Mouse (Mus musculus) urinary bladder, postnatal 25 days (tissue): ENCODE results near the gene Ang6.
"Not testable (repeated sequence)": the region's sequence is repeated elsewhere in the genome, so short reads cannot be mapped to it uniquely, and the experiment has no call there.

Experiments used
- DNase-seq: peaks from one replicate; pipeline ENCODE4 v3.0.0; 2022; ENCODE audit warnings: low spot score

Gene Ang6

DNA sequence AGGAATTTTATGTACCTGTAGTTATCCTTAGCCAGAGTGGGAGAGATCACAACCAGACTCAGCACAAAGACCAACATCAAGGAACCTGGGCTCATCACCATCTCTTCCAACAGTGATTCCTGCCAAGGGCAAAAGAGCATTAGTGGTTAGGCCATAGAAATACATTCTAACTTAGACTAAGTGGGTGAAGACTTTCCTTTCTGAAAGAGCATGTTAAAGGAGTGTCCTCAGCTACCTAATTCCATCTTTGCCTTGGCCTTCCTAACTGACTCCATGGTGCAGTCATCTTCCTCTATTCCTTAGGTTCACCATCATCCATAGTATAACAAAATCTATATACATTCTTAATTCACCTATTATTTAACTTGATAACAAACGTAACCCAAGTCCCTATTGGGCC, at the start of gene Ang6:
TSS of gene Ang6 (minus strand) at position 101 of the 400 bp plus-strand sequence.
- DNase-seq = no peak

DNA sequence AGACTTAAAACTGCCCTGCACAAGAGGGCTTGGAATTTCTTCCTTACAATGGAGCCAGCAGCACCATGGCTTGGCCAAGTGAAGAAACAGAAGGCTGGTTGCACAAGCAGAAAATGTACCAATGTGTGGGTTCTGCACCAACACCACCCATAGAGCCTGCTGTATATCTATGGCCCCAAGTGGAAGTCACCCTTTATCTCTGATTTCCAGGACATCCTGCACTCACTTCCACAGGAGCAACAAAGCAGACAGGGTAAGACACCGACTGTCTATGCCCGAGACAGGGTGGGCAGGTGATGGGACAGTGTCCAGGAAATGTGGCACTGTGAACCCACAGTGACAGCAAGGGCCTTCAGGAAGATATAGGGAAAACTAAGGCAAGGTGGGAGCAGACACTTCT, 44.5 kb upstream of the Ang6 start:
- DNase-seq = not testable (repeated sequence)

DNA sequence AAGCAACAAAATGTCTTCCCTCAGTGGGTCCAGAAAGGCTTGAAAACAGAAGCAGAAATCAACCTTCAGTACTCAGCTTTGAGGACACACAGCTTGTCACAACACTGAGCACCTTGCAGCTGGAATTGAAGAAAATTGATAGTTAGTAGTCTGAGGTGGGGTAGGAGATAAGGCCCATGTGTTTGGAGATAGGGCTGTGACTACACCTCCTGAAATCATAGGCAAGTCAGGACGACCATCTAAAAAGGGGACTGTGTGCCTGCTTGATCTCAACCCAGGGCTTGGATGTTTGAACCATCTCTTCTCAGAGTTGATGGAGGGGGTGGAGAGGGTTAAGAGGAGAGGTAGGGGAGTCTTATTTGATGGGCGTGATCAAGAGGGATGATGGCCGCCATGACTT, 29.8 kb upstream of the Ang6 start:
- not testable (repeated sequence) for DNase-seq

DNA sequence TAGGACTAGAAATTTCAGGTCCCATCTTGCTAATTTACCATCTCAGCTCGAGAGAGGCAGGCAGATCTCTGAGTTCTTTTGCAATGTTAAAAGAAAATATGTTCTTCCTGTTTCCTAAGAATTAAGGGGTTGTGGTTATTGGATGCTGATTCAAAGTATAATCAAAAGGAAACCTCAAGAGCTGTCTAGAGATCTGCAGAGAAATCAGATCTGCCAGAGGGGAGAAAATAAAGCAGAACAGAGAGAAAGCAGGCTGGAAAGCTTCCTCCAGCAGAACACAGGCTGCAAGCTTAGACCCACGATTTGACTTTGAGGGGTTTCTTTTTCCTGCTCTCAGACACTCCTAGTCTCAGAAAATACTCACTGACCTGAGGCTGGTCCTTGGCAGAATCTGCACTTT, 7.6 kb upstream of the Ang6 start:
- not testable (repeated sequence) for DNase-seq

DNA sequence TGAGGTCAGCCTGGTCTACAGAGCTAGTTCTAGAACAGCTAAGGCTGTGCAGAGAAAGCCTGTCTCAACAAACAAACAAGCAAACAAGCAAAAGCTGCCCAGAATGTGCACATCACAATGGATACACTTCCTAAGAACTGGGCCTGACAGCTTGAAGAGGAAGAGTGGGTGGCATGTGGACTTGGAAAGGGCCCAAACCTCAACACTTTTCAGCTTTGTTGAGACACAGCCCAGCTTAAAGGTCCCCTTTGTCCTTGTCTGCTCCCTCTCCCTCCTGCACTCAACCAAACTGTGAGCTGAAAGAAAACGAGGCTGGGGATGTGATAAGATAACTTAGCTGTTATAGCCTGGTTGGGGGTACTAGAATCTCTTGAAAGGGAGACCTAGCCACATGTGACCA, 6.0 kb upstream of the Ang6 start:
- not testable (repeated sequence) for DNase-seq

DNA sequence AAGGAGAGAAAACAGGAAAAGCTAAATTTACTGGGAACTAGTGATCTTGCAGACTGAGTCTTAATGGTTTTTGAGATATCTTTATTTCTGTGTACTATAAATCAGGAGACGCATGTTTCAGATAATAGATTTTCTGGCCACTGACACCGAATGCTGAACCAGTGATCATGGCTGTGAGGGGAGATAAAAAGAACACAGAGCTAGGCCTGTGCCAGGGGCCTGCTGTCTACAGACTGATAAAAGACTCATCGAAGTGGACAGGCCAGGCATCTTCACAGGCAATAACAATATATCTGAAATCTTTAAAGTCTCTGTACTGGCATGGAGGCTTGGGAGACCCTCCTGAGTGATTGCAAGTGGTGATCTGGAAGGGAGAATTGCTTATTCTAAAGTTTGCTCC, 469 bp downstream of the Ang6 start:
- DNase-seq = no peak

DNA sequence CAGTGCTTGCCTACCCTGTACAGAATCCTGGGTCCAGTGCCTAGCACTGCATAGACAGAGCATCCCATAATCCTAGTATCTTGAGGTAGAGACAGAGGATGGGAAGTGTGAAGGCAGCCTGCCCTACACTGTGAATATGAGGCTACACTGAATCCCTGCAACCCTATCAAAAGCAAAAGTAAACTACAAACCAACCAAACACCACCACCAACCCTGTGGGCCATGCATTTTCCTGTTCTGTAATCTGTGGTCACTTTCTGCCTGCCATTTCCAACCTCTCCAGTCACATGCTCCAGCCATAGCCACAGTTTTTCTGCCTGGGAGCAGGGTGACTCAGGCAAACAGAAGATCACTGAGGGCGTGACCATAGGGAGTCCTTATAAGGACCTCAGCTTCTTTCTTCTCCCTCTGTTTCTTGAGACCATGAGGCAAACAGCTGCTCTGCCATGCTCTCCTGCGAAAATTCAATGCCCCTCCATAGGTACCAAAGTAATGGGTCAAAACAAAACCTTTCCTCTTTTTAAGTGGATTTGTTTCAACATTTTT, 3.5 kb downstream of the Ang6 start:
- DNase-seq = not testable (repeated sequence)

DNA sequence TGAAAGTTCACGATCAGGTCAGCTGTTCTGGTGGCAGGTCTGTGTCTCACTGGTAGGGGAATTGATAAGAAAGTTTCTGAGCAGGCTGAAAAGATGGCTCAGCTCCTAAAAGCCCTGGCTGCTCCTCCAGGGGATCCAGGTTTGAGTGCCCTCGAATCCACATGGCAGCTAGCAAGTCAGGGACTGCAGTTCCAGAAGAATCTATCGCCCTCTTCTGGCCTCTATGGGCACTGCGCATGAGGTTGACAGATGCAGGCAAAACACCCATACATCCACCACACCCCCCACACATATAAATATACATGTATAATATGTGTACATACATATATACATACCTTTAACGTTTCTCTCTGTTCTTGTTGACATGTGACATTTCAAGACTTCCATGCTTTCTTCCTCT, 14.7 kb downstream of the Ang6 start:
- peak; percentile 62 for DNase-seq

DNA sequence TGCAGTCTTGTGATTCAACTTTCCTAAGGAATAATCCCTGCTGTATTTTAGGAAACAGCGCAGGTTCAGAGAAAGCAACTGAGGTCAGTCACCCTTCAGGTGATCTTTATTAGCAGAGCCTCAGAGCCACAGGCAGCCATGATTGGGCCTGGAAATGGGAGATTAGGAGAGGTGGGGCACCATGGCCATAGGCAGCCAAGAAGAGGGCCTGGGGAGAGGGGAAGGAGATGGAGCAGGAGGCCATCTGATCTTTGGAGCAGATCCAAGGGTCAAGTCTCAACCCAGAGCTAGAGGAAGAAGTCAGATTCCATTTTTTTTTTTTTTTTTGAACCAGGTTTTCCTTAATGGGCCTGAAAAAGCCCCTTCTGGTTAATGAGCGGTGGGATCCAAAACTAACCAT, 15.9 kb downstream of the Ang6 start:
- DNase-seq = no peak

DNA sequence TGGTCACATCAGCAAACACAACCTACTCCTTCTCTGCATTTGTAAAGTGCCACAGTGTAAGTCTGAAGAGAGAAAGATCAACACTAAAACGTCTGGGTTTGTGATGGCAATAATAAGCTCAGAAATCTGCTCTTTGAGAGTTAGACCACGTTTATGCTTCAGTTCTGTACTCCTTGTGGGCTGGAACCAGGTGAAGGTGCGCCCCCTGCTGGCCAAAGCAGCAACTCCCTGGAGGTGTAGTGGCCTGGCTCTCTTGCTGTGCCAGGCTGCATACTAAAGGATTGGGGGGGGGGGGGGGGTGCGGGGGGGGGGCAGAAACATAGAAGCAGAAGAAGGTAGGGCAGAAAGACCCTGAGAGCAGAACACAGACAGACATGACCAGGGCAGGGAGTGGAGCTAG, 18.2 kb downstream of the Ang6 start:
- peak; percentile 44 for DNase-seq

DNA sequence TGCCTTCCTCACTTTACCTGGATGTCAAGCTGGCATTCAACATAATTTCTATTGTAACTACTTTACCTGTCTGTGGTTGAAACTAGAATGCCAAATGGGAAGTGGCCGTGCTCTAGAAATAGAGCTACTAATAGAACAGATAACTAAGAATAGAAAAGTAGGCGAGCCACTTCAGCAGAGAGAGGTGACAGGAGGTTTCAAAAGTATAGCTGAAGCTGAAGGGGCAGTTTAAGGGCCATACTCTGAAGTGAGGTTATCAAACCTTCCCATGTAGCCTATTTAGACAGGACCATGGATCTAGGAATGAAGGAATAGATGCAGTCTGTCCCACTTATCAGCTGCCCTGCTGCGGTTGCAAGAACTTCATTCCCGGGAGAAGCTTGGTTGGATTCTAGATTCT, 18.6 kb downstream of the Ang6 start:
- DNase-seq = no peak

DNA sequence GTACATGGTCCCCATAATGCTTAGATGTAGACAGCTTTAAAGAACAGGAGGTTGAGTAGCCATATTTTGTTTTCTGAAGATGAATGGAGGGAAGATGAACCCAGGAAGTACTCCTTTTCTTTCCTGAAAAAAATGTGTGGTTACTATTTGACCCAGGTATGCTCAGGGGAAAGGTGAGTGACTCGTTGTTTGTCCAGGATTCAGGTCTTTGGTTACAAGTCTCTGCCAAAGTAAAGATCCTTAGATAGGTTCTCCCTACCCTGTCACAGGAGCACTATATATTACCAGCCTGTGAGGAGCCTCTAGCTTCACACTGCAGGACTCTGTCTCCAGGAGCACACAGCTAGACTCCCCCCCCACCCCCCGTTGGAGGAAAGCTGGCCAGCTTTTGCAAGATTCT, 45.3 kb downstream of the Ang6 start, which contains the start of gene Ang5:
TSS of gene Ang5 (plus strand) at position 301 of the 400 bp plus-strand sequence.
- not testable (repeated sequence) for DNase-seq

DNA sequence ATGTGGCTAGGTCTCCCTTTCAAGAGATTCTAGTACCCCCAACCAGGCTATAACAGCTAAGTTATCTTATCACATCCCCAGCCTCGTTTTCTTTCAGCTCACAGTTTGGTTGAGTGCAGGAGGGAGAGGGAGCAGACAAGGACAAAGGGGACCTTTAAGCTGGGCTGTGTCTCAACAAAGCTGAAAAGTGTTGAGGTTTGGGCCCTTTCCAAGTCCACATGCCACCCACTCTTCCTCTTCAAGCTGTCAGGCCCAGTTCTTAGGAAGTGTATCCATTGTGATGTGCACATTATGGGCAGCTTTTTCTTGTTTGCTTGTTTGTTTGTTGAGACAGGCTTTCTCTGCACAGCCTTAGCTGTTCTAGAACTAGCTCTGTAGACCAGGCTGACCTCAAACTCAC, 47.0 kb downstream of the Ang6 start:
- DNase-seq = not testable (repeated sequence)

DNA sequence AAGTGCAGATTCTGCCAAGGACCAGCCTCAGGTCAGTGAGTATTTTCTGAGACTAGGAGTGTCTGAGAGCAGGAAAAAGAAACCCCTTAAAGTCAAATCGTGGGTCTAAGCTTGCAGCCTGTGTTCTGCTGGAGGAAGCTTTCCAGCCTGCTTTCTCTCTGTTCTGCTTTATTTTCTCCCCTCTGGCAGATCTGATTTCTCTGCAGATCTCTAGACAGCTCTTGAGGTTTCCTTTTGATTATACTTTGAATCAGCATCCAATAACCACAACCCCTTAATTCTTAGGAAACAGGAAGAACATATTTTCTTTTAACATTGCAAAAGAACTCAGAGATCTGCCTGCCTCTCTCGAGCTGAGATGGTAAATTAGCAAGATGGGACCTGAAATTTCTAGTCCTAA, 48.7 kb downstream of the Ang6 start:
- DNase-seq = not testable (repeated sequence)
